Comparison of ENCODE assay signal across 8 mouse cellular contexts in the genomic region with DNA sequence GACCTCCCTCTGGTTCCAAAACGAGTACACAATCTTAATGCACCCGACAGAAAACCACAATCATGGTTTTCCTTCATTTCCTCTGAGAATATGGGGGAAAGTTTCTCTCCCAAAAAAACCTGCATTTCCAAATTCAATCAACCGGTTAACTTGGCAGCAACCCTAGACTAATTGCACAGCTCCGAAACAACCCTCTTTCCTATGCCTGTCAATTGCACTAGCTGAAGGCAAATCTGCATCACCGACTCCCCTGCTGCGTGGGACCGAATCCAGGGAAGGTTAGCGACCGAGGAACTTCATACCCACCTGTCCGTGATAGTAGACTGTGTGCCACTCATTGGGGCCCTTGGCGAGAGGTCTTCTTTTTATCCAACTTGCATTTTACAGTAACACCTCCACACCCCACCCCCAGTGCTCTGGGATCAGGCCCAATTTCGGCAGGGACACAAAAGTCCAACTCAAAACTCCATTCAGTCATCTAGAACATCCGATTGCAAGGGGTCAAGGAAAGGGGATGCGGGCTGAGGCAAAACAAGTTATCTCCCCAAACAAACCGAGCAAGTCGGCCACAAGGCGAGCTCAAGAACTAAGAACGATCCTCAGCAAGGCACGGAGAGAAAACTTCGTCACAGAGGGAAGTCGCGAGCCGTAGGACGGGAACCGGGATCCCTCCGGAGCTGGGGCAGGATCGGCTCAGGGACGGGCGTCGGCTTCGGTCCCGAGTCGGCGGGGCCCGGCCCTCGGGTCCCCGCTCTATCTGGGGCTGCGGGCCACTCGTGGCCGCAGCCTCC. TPM values are rescaled to one million over a fixed set of nuclear protein-coding genes. Genes with fewer than 3 reads are reported as not detected.
DNase-seq lines count a peak whose midpoint lies in the region; ATAC-seq and TF ChIP-seq lines count a peak whose summit lies in the region.

No protein-coding gene starts in this region.

- H3K4me2 ChIP-seq in embryonic facial prominence, embryonic 14.5 days (ENCODE audit: low read depth, low read length), result peak overlapping the region; percentile 83
- peak overlapping the region; percentile 82 for H3K4me2 ChIP-seq in heart, postnatal 0 days (ENCODE audit: low read depth, low read length)
- peak overlapping the region; percentile 96 for H3K4me2 ChIP-seq in midbrain, embryonic 13.5 days (replicated peaks)

- ATAC-seq in embryonic facial prominence, embryonic 14.5 days (ENCODE audit: low read depth), result no peak
- ATAC-seq in heart, postnatal 0 days (ENCODE audit: insufficient read depth, low read depth), result no peak
- ATAC-seq in midbrain, embryonic 13.5 days, result 0 out of 2 replicates have a peak, but pooled peaks have one; percentile 12

- peak overlapping the region; percentile 96 for H3K27ac ChIP-seq in embryonic facial prominence, embryonic 14.5 days (replicated peaks; ENCODE audit: low read depth, low read length)
- peak overlapping the region; percentile 97 for H3K27ac ChIP-seq in heart, postnatal 0 days (ENCODE audit: low read depth)
- peak overlapping the region; percentile 84 for H3K27ac ChIP-seq in midbrain, embryonic 13.5 days

- H3K4me1 ChIP-seq in embryonic facial prominence, embryonic 14.5 days (ENCODE audit: control insufficient read depth, insufficient read depth, low read length), result peaks cover 20% of the 10 kb centered on the region
- peaks cover 28% of the 10 kb centered on the region for H3K4me1 ChIP-seq in heart, postnatal 0 days (ENCODE audit: control insufficient read depth, insufficient read depth)
- peaks cover 48% of the 10 kb centered on the region for H3K4me1 ChIP-seq in midbrain, embryonic 13.5 days (replicated peaks)

- peak overlapping the region; percentile 96 for H3K9ac ChIP-seq in embryonic facial prominence, embryonic 14.5 days (ENCODE audit: low read depth, low read length)
- peak overlapping the region; percentile 95 for H3K9ac ChIP-seq in heart, postnatal 0 days (replicated peaks; ENCODE audit: low read depth, low read length)
- H3K9ac ChIP-seq in midbrain, embryonic 13.5 days (replicated peaks), result peak overlapping the region; percentile 90

- H3K27me3 ChIP-seq in embryonic facial prominence, embryonic 14.5 days (replicated peaks; ENCODE audit: control insufficient read depth, insufficient read depth, low read length), result no peaks in the 10 kb centered on the region
- H3K27me3 ChIP-seq in heart, postnatal 0 days (ENCODE audit: control insufficient read depth, insufficient read depth, low read length), result no peaks in the 10 kb centered on the region
- H3K27me3 ChIP-seq in midbrain, embryonic 13.5 days, result no peaks in the 10 kb centered on the region

- TF ChIP-seq EP300 in heart, postnatal 0 days (IDR thresholded peaks at IDR 0.05; ENCODE audit: low read depth), result no peak

- no peaks in the 10 kb centered on the region for H3K9me3 ChIP-seq in embryonic facial prominence, embryonic 14.5 days (ENCODE audit: control insufficient read depth, low read length)
- no peaks in the 10 kb centered on the region for H3K9me3 ChIP-seq in heart, postnatal 0 days (replicated peaks; ENCODE audit: control insufficient read depth, low read length)
- H3K9me3 ChIP-seq in midbrain, embryonic 13.5 days, result no peaks in the 10 kb centered on the region

- DNase-seq in ovary, postnatal 14 days (ENCODE audit: low spot score), result peak; percentile 36
- DNase-seq in ovary, postnatal 10 days (ENCODE audit: low spot score), result no peak
- DNase-seq in adrenal gland, adult 18-20 months (ENCODE audit: low spot score in 2 of 2), result peak; percentile 42 to 46
- DNase-seq in embryonic facial prominence, embryonic 14.5 days (ENCODE audit: low spot score), result peak; percentile 55
- peak; percentile 40 for DNase-seq in heart, postnatal 0 days (ENCODE audit: low spot score)
- peak; percentile 61 to 66 for DNase-seq in kidney, postnatal 4 days
- DNase-seq in thymus, postnatal 36 days, result peak; percentile 5 to 7

- under 1% methylated on average over 28 of the region's 40 CpGs for WGBS in embryonic facial prominence, embryonic 14.5 days
- under 1% methylated on average over 40 of the region's 40 CpGs for WGBS in heart, postnatal 0 days
- WGBS in midbrain, embryonic 13.5 days, result under 1% methylated on average over 40 of the region's 40 CpGs

- TF ChIP-seq CTCF in heart, postnatal 0 days (IDR thresholded peaks at IDR 0.05; ENCODE audit: low read depth), result no peak

- H3K36me3 ChIP-seq in embryonic facial prominence, embryonic 14.5 days (ENCODE audit: control insufficient read depth, insufficient read depth, low read length), result no peaks in the 10 kb centered on the region
- no peaks in the 10 kb centered on the region for H3K36me3 ChIP-seq in heart, postnatal 0 days (replicated peaks; ENCODE audit: control insufficient read depth, insufficient read depth, low read length)
- H3K36me3 ChIP-seq in midbrain, embryonic 13.5 days, result no peaks in the 10 kb centered on the region

- H3K4me3 ChIP-seq in embryonic facial prominence, embryonic 14.5 days (ENCODE audit: low read depth, low read length), result peak overlapping the region; percentile 78
- peak overlapping the region; percentile 92 for H3K4me3 ChIP-seq in heart, postnatal 0 days (ENCODE audit: low read depth, low read length)
- H3K4me3 ChIP-seq in midbrain, embryonic 13.5 days (replicated peaks), result peak overlapping the region; percentile 86

RNA-seq across cellular contexts. Expression of gene Arhgef12, which starts 2.0 kb away (rescaled TPM):
- total RNA-seq in adrenal gland, adult 18-20 months (2021), result 100 to 1,000 TPM; 114 to 125 TPM
- polyA plus RNA-seq in embryonic facial prominence, embryonic 14.5 days (2014; fragmentation: Nextera tagmentation; extraction: Ambion mirVana), result 14.0 and 15.5 TPM in 2 replicates
- total RNA-seq in heart, postnatal 0 days (2014; rRNA removed; ENCODE audit: low replicate concordance), result 57.3 and 63.5 TPM in 2 replicates
- polyA plus RNA-seq in heart, postnatal 0 days (2015; fragmentation: Nextera tagmentation; extraction: Ambion mirVana), result 9.3 and 10.3 TPM in 2 replicates
- polyA plus RNA-seq in midbrain, embryonic 13.5 days (2015; fragmentation: Nextera tagmentation; extraction: Ambion mirVana), result 20.9 and 21.2 TPM in 2 replicates

RNA-seq across cellular contexts. Expression of gene Tmem136, which starts 11.3 kb away (rescaled TPM):
- total RNA-seq in adrenal gland, adult 18-20 months (2021), result 1 to 10 TPM; 4.7 to 4.9 TPM
- 5.7 and 7.8 TPM in 2 replicates for polyA plus RNA-seq in embryonic facial prominence, embryonic 14.5 days (2014; fragmentation: Nextera tagmentation; extraction: Ambion mirVana)
- 5.5 and 7.5 TPM in 2 replicates for total RNA-seq in heart, postnatal 0 days (2014; rRNA removed; ENCODE audit: low replicate concordance)
- polyA plus RNA-seq in heart, postnatal 0 days (2015; fragmentation: Nextera tagmentation; extraction: Ambion mirVana), result 8.0 and 8.1 TPM in 2 replicates
- 10.5 and 11.1 TPM in 2 replicates for polyA plus RNA-seq in midbrain, embryonic 13.5 days (2015; fragmentation: Nextera tagmentation; extraction: Ambion mirVana)
